Mouse (Mus musculus) regulatory T cell (primary cell): ENCODE results near the gene Itm2b.

Experiments used
- in situ Hi-C: fragments of 300-600 bp; cut with MboI, MseI; formaldehyde crosslinking; loops from one replicate; pipeline ENCODE4 v1.15.1; 2025; ENCODE audit warnings: high pct_unique_total_duplicates

Gene Itm2b

DNA sequence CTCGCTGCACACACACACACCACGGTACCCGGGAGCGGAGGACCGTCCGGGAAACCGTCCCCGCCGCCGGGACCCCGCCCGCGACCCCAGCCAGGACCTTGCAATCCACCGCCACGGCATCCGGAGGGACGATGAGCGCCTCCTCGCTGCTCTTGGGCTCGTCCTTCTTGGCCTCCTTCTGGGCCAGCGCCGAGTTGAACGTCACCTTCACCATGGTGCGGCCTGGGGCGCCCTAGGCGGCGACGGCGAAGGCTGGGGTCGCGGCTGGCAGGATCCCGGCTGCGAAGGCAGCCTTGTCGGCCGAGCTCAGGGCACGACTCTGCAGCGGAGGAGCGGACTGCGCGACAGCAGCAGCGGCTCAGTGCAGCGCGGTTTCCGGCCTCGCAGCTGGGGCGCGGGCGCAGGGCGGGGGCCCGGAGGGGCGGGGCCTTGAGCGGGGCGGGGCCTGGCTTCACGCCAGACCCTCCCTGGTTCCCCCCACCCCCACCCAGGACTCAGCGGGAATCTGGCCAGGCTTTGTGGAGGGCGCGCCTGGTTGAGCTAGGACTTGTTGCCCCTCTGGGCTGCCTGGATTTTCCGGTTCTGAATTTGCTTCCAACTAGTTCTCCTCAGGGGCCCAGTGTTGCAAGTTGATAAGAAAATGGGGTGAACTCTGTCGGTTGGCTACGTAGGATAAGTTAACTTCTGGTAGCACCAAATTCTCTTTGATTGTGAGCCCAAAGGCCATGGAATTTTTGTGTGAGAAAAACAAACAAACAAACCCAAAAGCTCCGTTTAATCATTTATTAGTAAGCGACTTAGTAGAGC is at the start of gene Itm2b:
Itm2b (minus strand) TSS at position 377 of the 807 bp plus-strand sequence.
- in situ Hi-C loops: no loop called here

DNA sequence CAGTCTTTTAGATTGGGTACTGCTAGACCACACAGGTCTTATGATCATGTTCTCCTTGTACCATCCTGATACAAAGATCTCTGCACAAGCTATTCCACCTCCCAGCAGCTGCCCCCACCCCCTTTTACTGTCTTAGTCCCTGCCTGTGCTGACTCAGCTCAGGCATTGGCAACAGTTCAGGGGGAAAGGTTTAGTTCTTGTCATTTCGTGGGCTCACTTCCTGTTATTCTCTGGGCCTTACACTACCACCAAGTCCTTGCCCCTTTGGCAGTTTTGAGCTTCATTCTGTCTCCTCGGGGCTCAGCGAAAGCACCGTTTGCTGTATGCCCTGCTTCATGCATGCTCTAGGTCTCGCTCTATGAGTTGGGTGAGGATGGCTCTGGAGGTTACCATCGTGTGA is 48.4 kb upstream of the Itm2b start:
- in situ Hi-C loops: no loop called here

DNA sequence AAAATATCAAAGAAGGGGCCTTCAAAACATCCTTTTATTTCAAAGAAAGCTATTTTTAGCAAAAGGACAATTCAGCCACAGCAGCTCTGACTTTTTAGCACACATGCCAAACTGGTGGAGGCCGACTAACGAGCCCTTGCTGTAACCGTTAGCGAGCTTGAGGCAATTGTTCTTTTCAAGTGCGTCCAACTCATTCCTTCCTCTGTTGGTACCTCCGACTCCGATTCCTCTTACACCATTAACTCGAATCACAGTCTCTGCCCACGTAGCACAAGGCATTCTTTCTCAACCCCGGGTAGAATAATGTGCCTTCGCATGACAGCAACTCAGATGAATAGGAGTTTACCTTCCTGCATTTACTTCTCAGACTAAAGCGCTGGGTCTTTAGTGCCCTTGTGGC is 45.5 kb upstream of the Itm2b start:
- in situ Hi-C loops: no loop called here

DNA sequence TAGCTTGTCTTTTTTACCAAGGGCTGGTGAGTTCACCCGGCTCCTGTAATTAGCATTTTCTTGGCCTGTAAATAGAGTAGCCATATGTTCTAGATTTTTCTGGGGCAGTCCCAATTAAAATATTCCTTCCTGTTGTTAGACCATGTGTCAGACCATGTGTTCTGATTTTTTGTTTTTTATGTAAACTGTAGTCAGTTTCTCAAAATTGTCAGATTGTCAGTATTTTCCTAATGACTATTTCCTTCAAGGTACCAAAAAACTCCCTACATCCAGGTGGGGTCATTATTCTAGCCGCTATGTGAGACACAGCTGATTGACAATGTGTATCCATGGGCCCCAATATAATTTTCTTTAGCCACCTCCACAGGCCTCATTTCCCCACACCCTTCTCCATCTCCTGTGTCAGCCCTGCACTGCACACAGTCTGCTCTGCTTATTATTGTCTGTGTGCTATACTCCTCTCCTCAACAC is 40.5 kb upstream of the Itm2b start:
- in situ Hi-C loops: no loop called here

DNA sequence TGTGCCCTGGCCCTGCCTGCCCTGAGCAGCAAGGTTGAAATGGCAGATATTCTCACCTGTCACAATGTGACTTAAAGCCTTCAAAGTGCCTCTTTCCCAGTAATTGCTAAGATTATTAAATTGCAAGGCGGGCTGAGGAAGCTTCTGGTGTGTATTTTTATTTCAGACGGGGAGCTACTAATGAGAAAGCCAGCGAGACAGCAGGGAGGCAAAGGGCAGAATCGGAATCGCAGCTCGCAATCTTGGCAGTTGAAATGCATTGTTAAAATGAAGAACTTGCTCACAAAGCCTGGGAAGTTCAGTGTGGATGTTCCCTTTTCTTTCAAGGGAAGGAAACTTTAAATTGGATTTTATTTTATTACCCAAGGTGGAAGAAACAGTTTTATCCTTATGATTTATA is 39.9 kb upstream of the Itm2b start:
- in situ Hi-C loops: no loop called here

DNA sequence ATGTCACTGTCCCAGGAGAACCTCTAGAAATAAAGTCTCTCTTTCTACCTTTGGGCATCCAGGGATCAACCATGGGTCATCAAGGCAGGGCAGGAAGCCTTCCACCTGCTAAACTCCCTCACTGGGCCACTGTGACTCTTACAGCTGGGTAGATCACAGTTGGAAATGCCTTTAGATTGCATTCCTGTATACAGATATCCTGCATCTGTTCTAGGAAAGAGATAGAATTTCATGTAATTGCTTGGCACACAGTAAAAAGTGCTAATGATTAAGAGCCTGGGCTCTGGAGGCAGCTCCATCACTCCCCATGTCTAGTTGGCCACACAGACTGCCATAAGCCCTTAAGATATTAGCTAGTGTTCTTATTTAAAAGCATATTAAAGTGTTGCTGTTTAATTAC is 38.5 kb upstream of the Itm2b start:
- in situ Hi-C loops: no loop called here

DNA sequence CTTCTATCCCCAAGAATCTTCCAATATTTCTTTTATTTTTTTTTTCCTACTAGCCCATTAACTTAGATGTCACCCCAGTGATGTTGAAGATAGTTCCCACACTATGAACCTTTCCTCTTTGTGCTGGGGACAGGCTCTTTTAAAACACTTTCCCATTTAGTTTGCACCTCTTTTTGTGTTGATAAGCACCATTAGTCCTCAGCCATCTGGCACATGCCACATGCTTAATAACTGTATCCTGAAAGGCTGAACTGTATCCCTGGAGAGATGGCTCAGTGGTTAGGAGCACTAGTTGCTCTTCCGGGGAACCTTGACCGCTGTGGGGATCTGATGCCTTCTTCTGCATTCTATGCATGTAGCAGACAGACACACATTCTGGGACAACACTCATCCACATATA is 37.5 kb upstream of the Itm2b start:
- in situ Hi-C loops: no loop called here

DNA sequence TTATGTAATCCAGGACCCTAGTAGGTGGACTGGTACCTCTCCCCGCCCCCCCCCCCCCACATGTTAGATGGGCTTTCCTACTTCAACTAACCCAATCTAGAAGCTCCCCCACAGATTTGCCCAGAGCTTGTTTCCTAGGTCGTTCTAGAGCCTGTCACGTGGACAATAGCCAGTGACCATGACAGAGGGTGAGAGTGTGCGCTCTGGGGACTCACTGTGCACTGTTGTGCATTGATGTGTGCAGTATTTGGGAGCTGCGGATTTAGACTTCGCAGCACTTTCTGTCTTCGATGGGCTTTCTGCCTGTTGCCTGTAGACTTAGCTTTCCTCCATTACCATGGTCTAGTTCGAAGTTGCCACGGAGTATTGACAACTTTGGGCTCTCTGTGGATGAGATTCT is 36.5 kb upstream of the Itm2b start:
- in situ Hi-C loops: no loop called here

DNA sequence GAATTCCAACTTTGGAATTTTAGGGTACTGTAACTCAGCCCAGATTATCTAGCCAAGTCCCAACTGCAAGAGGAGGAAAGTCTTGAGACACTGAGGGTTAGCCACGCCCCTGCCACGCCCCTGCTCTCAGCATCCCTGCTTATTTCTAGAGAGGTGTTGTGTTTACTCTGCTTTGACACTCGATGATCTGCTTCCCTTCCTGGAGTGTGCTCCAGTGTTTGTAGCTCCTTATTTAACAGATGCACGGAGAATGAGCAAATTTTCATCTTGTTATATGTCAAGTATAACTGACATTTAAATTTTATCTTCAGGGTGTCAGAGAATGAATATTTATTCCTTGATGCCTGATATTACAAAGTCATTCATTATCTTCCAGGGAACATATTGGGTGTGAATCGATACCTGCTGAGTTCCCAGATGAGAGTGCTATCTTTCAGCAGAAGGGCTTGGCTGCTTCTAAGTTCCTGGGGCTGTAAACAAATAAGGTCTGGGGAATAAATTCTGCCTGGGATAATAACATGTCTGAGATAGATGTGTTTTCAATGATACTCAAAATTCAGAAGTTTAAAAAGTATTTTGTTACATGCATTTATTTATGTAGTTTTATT is 35.2 kb upstream of the Itm2b start:
- in situ Hi-C loops: no loop called here

DNA sequence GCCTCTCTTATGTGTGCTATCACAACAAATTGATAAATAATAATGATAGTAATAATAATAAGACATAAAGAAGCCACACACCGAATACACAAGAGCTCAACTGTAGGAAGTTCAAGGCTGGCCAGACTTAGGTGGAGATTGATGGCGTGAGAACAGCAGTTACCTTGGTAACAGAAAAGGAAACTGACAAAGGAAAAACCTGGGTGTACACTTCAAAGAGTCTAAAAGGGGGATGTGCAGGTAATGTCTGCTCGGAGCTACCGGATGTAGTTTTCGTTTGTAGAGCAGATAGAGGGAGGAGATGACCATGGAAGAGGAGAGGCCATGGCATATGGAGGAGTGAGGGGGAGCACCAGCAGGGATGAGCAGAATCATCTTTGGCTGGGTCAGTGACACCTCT is 31.4 kb upstream of the Itm2b start:
- in situ Hi-C loops: no loop called here

DNA sequence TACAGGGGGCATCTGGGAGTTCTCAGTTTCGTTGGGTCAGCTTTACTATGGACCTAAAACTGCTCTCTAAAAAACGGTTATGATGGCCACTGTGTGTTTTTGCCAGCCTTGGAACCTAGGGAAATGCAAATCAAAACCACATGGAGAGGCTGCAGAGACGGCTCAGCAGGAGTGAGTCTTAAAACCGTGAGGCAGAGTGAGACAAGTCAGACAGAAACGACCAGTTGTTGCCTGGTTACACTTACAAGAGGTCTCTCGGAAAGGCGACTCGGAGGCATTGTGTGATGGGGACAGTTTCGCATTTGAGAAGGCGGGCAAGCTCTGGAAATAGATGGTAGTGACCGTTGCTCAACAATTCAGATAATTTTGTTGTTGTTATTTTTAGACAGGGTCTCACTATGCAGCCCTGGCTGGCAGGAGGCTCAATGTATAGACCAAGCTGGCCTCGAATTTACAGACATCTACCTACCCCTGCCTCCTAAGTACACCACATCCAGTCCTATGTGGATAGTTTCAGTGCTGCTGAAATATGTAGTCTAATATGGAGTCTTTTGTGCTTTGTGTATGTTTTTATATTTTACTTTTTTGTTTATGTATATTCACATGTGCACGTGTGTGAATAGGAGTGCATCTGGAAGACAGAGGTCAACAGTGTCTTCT is 30.4 kb upstream of the Itm2b start:
- in situ Hi-C loops: no loop called here

DNA sequence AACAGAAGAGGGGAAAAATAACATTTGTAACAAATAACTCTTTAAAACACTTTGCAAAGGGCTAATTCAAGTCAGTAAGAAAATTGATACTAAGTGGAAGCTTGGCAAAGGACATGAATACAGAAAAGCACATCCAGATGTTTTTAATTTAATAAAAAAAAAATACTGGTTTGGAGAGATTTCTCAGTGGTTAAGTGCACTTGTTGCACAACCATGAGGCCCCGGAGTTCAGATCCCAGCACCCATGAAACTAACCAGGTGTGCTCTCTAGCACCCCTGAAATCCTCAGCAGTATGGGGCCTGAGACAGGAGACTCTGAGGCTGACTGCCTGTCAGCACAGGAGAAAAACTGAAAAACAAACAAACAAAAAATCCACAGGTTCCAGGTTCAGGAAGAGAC is 26.6 kb upstream of the Itm2b start:
- in situ Hi-C loops: no loop called here

DNA sequence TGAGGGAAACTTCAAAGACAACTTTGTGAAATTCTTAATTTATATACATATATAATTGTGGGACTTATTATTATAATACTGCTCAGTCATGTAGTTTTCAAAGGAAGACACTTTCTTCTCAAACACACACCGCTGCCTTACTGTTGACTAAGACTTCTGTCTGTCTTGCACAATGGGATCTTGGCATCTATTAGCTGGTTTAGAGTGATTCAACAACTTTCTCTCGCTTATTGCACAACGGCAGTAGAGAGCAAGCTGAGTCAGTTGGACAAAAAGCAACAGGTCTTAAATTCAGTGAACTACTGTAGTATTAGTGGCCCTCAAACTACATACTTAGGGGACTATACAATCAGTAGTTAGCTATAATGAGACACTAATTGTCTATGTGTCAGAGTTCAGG is 25.0 kb upstream of the Itm2b start:
- in situ Hi-C loops: no loop called here

DNA sequence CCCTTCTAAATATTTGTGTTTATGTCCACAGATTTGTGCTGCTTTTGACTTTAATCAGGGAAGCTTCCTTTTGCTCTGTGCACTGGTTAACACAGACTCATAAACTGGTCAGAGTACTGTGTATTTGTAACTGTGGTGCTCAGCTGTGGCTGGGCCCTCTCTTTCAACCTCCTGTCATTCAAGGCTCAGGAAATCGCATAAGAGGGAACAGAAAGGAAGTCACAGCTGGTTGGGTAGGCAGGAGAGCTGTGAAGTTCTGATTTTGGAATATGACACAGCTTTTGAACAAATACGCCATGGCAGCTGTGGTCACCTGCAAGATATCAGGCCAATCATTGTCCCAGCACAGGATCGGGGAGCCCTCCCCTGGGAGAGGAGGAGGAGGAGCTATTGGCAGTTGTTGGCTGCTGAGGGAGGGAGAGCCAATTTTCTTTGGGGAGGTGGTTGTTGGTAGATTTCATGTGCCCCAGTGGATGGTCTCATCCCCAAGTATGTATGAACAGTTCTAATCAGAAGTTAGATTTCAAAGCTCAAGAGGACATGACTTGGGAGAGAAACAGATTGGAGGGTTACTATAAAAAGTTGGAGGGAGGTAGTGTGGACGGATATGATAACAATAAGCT is 23.2 kb upstream of the Itm2b start:
- in situ Hi-C loops: no loop called here

DNA sequence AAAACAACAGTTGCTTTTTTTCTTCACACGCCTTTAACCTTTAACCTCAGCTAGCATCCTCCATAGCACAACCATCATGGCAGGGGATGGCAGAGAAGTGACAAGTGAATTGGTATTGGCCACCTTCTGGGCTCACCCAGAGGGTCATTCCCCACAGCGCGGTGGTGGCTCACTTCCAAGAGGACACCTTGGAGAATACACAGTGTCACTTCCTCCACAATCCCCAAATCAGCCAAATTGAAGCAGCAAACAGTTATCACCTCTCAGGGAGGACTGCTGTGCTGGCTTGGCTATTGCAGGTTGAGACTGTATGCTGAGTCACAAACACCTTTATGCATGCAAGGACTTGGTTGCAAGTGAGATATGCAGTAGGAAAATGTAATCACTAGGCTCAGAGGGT is 18.9 kb upstream of the Itm2b start:
- in situ Hi-C loops: no loop called here

DNA sequence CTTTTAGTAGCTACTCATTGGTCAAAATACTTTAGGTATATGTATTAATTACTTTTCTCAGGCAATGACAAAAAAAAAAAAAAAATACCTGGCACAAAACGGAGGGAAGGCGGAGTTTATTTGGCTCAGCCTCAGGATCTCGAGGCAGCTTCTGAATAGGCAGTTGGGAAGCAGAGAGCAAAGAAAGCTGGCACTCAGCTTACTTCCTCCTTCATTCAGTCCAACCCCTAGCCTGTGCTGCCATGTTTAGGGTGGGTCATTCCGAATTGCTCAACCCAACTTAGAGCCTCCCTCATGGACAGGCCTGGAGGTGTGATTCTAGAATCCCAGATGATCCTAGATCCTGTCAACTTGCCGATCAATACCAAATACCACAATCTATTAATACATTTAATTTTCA is 18.3 kb upstream of the Itm2b start:
- in situ Hi-C loops: no loop called here

DNA sequence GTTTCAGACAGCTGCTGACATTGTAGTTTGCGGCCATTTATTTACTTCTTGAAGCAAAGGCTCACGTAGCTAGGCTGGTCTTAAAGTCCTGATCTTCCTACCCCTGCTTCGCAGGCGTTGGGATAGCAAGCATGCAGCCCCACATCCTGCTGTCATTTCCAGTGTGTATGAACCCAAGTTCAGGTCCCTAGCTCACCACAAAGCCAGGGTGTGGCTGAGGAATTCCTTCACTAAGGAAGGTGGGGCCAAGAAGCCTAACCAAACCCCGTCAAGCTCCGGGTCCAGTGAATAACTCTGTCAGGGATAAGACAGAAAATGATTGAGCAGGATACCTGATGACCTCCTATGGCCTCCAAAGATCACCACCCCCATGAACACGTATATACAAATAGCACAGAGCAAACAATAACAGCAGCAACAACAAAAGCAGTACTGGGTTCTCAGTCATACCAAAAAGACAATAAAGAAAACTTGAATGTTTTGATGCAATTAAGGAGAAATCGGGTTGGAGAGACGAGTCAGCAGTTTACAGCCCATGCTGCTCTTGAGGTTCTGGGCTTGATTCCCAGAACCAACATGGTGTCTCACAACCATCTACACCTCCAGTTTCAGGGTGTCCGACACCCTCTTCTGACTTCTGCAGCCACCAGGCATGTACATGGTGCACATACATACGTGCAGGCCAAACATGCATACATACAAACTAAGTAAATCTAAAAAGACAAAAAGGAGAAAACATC is 17.4 kb upstream of the Itm2b start:
- in situ Hi-C loops: no loop called here

DNA sequence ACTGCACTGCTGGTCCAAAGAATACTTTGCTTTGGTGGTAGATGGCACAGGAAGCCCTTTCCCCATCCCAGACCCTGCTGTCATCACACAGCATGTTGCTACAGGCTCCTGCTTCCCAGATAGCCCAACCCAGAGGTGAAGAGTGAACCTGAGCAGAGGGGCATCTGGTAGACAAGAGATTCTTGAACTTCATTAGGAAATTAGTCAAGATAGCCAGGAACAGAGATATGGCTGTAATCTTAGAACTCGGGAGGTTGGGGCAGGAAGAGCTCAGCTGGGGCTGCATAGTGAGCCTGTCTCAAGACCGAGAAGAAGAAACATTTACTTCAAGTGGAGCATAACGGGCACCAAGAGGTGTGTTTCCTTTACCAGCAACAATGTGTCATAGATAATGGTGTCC is 16.3 kb upstream of the Itm2b start:
- in situ Hi-C loops: no loop called here

DNA sequence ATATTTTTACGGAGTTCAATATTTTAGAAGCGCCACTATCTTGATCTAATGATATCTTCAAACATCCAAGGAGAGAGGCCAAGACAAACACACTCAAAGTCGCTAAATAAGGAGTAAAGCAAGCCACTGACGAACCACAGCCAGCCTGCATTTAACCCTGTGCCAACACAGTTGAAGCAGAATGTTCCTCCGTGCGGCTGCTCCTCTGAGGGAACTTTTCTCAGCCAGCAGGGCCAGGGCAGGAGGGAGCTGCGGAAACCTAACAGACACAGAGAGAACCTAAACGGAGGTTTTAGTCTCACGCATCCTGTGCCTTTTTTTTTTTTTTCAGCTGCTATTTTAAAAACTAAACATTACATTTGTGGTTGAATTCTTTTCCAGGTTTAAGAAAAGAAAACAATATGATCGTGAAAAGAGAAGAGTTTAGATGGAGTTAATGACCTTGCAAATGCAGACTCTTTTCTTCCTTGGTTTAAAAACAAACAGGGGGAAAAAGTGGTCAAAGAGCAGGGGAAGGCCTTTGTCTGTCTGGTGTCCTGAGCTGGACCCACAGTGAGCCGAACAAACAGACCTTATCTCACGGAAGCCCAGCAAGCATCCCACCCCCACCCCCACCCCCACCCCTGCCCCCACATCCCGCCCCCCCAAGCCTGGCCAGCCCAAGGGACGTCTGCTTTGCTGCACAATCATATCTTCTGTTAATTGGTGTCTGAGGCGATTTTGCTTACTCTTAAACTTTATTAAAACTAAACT is 15.0 kb upstream of the Itm2b start:
- in situ Hi-C loops: no loop called here

DNA sequence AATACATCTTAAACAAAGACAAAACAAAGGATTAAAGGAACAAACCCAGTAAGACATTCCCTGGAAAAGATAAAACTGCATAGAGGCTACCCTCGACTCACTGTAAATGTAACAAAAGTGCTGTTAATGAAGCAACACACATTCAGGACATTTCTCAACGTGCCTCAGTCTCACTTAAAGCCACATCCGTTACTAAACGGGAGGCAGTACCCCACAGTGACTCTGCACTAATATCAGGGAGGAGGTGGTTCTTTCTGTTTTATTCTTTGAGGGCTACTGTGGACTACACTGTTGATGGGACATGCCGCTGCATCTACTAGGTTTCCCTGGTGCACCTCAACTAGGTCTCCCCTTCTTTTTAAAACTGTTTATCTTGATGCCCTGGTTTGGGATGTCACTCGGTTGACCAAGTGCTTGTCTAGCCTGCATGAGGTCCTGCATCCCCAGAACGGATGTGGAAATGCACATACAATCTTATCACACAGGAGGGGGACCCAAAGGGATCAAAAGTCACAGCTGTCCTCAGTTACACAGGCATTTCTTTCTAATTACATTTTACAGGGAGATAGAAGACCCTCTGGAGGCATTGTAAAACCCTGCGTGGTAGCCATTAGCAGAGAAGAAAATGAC is 13.4 kb upstream of the Itm2b start:
- in situ Hi-C loops: no loop called here

DNA sequence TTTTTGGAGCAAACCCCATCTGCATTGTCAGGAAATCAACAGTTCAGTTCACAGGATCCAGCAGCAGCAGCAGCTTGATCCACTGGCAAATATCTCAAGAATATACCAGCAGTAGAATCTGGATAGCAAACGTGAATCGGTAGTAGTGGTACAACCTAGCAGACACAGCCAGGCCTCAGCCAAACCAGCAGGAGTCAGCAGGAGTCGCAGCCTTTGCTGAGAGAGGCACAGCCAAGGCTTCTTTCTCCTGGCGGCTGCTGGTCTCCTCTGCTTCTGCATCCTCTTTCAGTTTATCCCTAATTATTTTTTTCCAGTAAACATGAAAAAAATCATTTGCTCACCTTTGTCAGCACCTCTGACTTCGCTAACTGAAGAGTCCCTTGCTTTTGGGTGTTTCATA is 10.7 kb upstream of the Itm2b start:
- in situ Hi-C loops: no loop called here
